Mouse (Mus musculus): Measurements from ENCODE around the gene Pacrg.

DNA sequence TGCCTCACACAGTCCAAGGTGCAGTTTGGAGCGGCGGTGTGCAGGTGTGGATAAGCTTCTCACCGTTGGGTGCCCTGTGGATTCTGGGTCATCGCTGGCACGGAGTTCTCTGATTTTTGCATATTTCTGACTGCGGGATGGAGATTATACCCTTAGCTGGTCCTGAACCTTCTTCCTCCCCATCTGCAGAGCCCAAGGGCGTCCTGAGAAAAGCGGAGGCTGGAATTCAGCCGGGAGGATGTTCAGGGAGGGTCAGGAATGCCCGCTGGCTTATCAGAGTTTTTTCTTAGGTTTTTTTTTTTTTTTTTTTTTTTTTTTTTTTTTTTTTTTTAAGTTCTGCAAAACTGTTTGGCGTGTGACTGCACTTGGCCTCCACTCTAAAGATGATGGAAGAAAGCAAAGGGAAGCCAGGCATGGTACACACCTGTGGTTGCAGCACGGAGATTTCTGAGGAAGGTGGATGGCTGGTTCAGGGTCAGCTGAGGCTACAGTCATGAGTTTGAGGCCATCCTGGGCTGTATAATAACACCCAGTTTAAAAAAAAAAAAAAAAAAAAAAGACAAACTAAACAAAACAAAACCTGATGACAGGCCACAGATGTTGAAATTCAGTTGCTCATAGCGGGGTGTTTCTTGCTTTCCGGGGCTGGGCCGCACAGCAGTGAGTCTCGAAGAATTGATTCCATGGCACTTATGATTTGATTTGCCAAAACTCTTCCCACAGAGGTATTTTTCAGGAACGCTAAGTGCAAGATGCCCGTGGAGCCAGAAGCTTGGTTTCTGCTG lies 467.9 kb downstream of the Pacrg start:
- TF ChIP-seq USF1 (IDR thresholded peaks at IDR 0.05; ENCODE audit: low read depth, low read length) (no peak), CTCF (conservative IDR thresholded peaks at IDR 0.05 in 1 of 2, IDR thresholded peaks at IDR 0.05 in 1 of 2; ENCODE audit: low read depth in 2 of 2, low read length in 2 of 2) (no peak), POLR2AphosphoS2 (IDR thresholded peaks at IDR 0.05; ENCODE audit: low read depth, low read length) (no peak), HCFC1 (IDR thresholded peaks at IDR 0.05; ENCODE audit: low read depth, low read length) (no peak), ELF1 (IDR thresholded peaks at IDR 0.05; ENCODE audit: low read depth, low read length) (no peak), MAZ (IDR thresholded peaks at IDR 0.05; ENCODE audit: low read depth, low read length) (no peak), EP300 (IDR thresholded peaks at IDR 0.05; ENCODE audit: low read length) (no peak)
